Mouse (Mus musculus) limb, embryonic 12.5 days (tissue): ENCODE data around the gene Gm12166. TPM values are rescaled to one million over a fixed set of nuclear protein-coding genes. Genes with fewer than 3 reads are reported as not detected.
A peak's percentile ranks its signal among the peaks of the same experiment; 100 is the strongest.

Source experiments
- ATAC-seq: fragments of 200-750 bp; cut with Nextera tagmentation; 2 replicates; pipeline ENCODE4 v1.8.0; 2017; ENCODE audit warnings: low read depth, moderate TSS enrichment; ENCODE audit not compliant: insufficient number of reproducible peaks, insufficient read depth, low FRiP score, low TSS enrichment
- H3K27ac ChIP-seq: fragments of 300-500 bp; sonication (generic); 2 replicates; pipeline ENCODE4 v1.5.1; 2016; ENCODE audit warnings: mild to moderate bottlenecking, moderate library complexity
- H3K27me3 ChIP-seq: fragments of 300-500 bp; sonication (generic); 2 replicates; pipeline ENCODE4 v1.6.1; 2016; ENCODE audit warnings: mild to moderate bottlenecking, moderate library complexity
- H3K36me3 ChIP-seq: fragments of 300-500 bp; sonication (generic); 2 replicates; pipeline ENCODE4 v1.6.1; 2016; ENCODE audit warnings: mild to moderate bottlenecking, moderate library complexity
- H3K4me1 ChIP-seq: fragments of 300-500 bp; sonication (generic); replicated peaks from 2 replicates; pipeline ENCODE4 v1.6.1; 2016
- H3K4me2 ChIP-seq: fragments of 300-500 bp; sonication (generic); 2 replicates; pipeline ENCODE4 v1.6.1; 2016; ENCODE audit warnings: mild to moderate bottlenecking, moderate library complexity
- H3K4me3 ChIP-seq: fragments of 300-500 bp; sonication (generic); replicated peaks from 2 replicates; pipeline ENCODE4 v1.5.1; 2016; ENCODE audit warnings: mild to moderate bottlenecking
- H3K9ac ChIP-seq: fragments of 300-500 bp; sonication (generic); replicated peaks from 2 replicates; pipeline ENCODE4 v1.6.1; 2016; ENCODE audit warnings: mild to moderate bottlenecking, moderate library complexity
- H3K9me3 ChIP-seq: fragments of 300-500 bp; sonication (generic); 2 replicates; pipeline ENCODE4 v1.6.1; 2016; ENCODE audit warnings: mild to moderate bottlenecking, moderate library complexity
- WGBS: fragments of 180-500 bp; shearing (Covaris S2); methylation state at CpG from one replicate; pipeline ENCODE4 v1.1.7; 2016; 5-methylcytosine and 5-hydroxymethylcytosine counted together
- microRNA-seq: library from miRNA; unstranded; fragments of <30 nt; microRNA quantifications from one replicate; pipeline ENCODE4, GENCODE M21; 2017
- polyA plus RNA-seq: library from polyadenylated mRNA; unstranded; fragments of >200 nt; fragmentation: Nextera tagmentation; extraction: Ambion mirVana; gene quantifications from 2 replicates; pipeline ENCODE4 v1.2.1, GENCODE M21; 2016

Gm12166 gene
- polyA plus RNA-seq, 1 experiment from 2014 or later: 3.4 TPM

- no peaks in the 10 kb centered on the region for H3K9me3 ChIP-seq
- WGBS: 85% methylated on average over 6 of the region's 6 CpGs
- H3K4me3 ChIP-seq: no peak overlapping the region
- H3K36me3 ChIP-seq: no peaks in the 10 kb centered on the region
- peaks cover 21% of the 10 kb centered on the region for H3K4me1 ChIP-seq
- ATAC-seq: no peak
- no peak overlapping the region for H3K9ac ChIP-seq
- no peaks in the 10 kb centered on the region for H3K27me3 ChIP-seq
- H3K4me2 ChIP-seq: no peak overlapping the region
- 0 out of 2 replicates have a peak overlapping the region, but pooled peaks have one; percentile 45 for H3K27ac ChIP-seq
These were observed 23.9 kb downstream of the Gm12166 start for GRCm38 (mm10) chr11:46027952-46028814.

- ATAC-seq: no peak
- 71% methylated on average over 7 of the region's 7 CpGs for WGBS
- Histone ChIP-seq H3K27me3 (no peaks in the 10 kb centered on the region), H3K27ac (no peak overlapping the region), H3K9ac (no peak overlapping the region), H3K4me1 (peaks cover 17% of the 10 kb centered on the region), H3K4me3 (no peak overlapping the region), H3K9me3 (no peaks in the 10 kb centered on the region), H3K4me2 (no peak overlapping the region), H3K36me3 (no peaks in the 10 kb centered on the region)
These were observed 26.1 kb downstream of the Gm12166 start for GRCm38 (mm10) chr11:46025962-46026392.

- no peak overlapping the region for H3K4me3 ChIP-seq
- no peak for ATAC-seq
- 86% methylated on average over 6 of the region's 6 CpGs for WGBS
- H3K27me3 ChIP-seq: no peaks in the 10 kb centered on the region
- no peaks in the 10 kb centered on the region for H3K4me1 ChIP-seq
- no peaks in the 10 kb centered on the region for H3K36me3 ChIP-seq
- H3K4me2 ChIP-seq: no peak overlapping the region
- H3K27ac ChIP-seq: no peak overlapping the region
- H3K9ac ChIP-seq: no peak overlapping the region
- H3K9me3 ChIP-seq: no peaks in the 10 kb centered on the region
These were observed 29.1 kb downstream of the Gm12166 start for GRCm38 (mm10) chr11:46022983-46023382.

- Histone ChIP-seq H3K27me3 (no peaks in the 10 kb centered on the region), H3K4me3 (no peak overlapping the region), H3K27ac (no peak overlapping the region), H3K4me2 (no peak overlapping the region), H3K9ac (no peak overlapping the region), H3K9me3 (no peaks in the 10 kb centered on the region), H3K36me3 (no peaks in the 10 kb centered on the region), H3K4me1 (no peaks in the 10 kb centered on the region)
- ATAC-seq: no peak
These were observed 30.3 kb downstream of the Gm12166 start for GRCm38 (mm10) chr11:46021850-46022249.

- no peaks in the 10 kb centered on the region for H3K9me3 ChIP-seq
- H3K4me3 ChIP-seq: no peak overlapping the region
- no peak overlapping the region for H3K9ac ChIP-seq
- ATAC-seq: no peak
- no peaks in the 10 kb centered on the region for H3K36me3 ChIP-seq
- H3K4me1 ChIP-seq: no peaks in the 10 kb centered on the region
- 75% methylated on average over 1 of the region's 1 CpGs for WGBS
- no peak overlapping the region for H3K27ac ChIP-seq
- H3K4me2 ChIP-seq: no peak overlapping the region
- H3K27me3 ChIP-seq: no peaks in the 10 kb centered on the region
These were observed 31.9 kb downstream of the Gm12166 start for GRCm38 (mm10) chr11:46020246-46020645.

GRCm38 (mm10) chr11:46016061-46016460, 36.1 kb downstream of the Gm12166 start:
- no peaks in the 10 kb centered on the region for H3K27me3 ChIP-seq
- no peak overlapping the region for H3K27ac ChIP-seq
- H3K9ac ChIP-seq: no peak overlapping the region
- H3K36me3 ChIP-seq: no peaks in the 10 kb centered on the region
- H3K4me1 ChIP-seq: no peaks in the 10 kb centered on the region
- H3K4me3 ChIP-seq: no peak overlapping the region
- WGBS: 24% methylated on average over 6 of the region's 6 CpGs
- H3K9me3 ChIP-seq: no peaks in the 10 kb centered on the region
- ATAC-seq: no peak
- H3K4me2 ChIP-seq: no peak overlapping the region

Small RNAs within 50 kb of the gene (microRNA-seq; reads per million reads assigned to microRNA genes)
- gene Mir8100: not detected

Other genes starting within 250 kb of the Gm12166 start
- 103 and 106 TPM in 2 replicates for gene Clint1, start 200.3 kb downstream of the Gm12166 start, polyA plus RNA-seq
- gene Lsm11, start 107.4 kb downstream of the Gm12166 start, polyA plus RNA-seq: 9.7 and 10.0 TPM in 2 replicates
- 14.5 and 14.8 TPM in 2 replicates for gene Thg1l, start 96.8 kb downstream of the Gm12166 start, polyA plus RNA-seq
- 0.31 and 0.41 TPM in 2 replicates for gene Sox30, start 72.0 kb downstream of the Gm12166 start, polyA plus RNA-seq
- gene Adam19, start 3.7 kb upstream of the Gm12166 start, polyA plus RNA-seq: 15.6 TPM in 2 replicates
- 0.79 TPM in 2 replicates for gene Nipal4, start 114.2 kb upstream of the Gm12166 start, polyA plus RNA-seq
- gene Fndc9, start 183.2 kb upstream of the Gm12166 start, polyA plus RNA-seq: 0.20 and 0.26 TPM in 2 replicates